Mouse (Mus musculus) embryonic fibroblast, embryonic 13.5 days (primary cell): Measurements from ENCODE around the gene Sarnp.

Source experiments
- CTCF ChIP-seq: IDR thresholded peaks from 2 replicates; pipeline ENCODE4 v1.5.1; 2011; ENCODE audit warnings: mild to moderate bottlenecking, control low read depth, low read length, moderate library complexity, borderline replicate concordance; ENCODE audit not compliant: insufficient read depth
- POLR2A ChIP-seq: IDR thresholded peaks from 2 replicates; pipeline ENCODE4 v1.6.1; 2011; ENCODE audit warnings: low read depth, mild to moderate bottlenecking, control low read depth, low read length, moderate library complexity

DNA sequence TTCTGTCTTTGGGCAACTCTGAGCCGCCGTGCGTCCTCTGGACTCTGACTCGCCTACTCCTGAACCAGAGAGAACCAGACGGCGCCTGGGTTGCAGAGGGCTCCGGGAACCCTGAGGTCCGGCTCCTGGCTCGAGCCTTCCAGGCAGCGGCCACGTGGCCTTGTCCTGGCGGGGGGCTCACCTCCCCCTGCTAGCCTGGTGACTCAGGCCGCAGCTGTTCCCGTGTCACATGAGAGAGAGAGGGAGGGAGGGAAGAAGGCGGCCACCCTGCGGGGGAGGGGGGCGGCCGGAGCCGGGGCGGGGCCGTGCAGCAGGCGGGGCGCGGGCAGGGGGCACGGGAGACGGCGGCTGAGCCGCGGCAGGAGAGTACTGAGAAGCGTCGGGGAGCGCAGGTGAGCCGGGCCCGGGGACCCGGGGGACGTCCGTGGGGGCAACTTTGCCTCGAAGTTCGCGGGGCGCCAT lies 92.5 kb downstream of the Sarnp start:
- no peak for TF ChIP-seq CTCF
- peak; percentile 69 for TF ChIP-seq POLR2A
